ENCODE assay signal across 28 mouse cellular contexts in the genomic region with DNA sequence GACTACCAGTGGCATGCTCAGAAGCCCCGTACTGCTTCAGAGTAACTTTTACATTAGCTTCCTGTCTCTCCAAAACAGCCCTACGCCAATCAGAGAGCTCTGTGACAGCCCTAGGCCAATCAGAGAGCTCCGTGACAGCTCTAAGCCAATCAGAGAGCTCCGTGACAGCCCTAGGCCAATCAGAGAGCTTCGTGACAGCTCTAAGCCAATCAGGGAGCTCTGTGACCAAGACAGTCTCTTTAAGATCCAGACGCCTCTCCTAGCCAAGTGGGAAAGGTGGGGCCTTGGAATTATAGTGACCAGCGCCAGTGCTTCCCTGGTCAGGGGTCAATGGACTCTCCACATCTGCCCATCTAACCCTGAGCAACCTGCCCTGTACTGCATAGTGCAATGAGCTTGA.
A peak's percentile ranks its signal among the peaks of the same experiment; 100 is the strongest.
DNase-seq lines count a peak whose midpoint lies in the region; ATAC-seq and TF ChIP-seq lines count a peak whose summit lies in the region.
"Had no signal": no experiment of that assay in that cellular context is flagged by ENCODE, and none has a peak within 500 bp of the region (broad histone marks: within the 10 kb centered on the region; RNA-seq: fewer than 3 reads in every experiment).

No protein-coding gene starts in this region.

- no peaks in the 10 kb centered on the region for H3K4me1 ChIP-seq in heart, embryonic 10.5 days
- H3K4me1 ChIP-seq in CH12.LX (ENCODE audit: control insufficient read depth in 1 of 2, insufficient read depth in 2 of 2) (peaks cover 3 to 14% of the 10 kb centered on the region in 2 experiments; a peak in 3 of 4 replicates), ES-E14 (ENCODE audit: control insufficient read depth in 2 of 2, insufficient read depth in 2 of 2, low read length in 2 of 2, poor library complexity in 1 of 2) (peaks cover 3 to 7% of the 10 kb centered on the region in 2 experiments; a peak in 2 of 4 replicates)
- H3K4me1 ChIP-seq: embryonic facial prominence, embryonic 10.5 days; embryonic facial prominence, embryonic 15.5 days; forebrain, embryonic 13.5 days; heart, embryonic 15.5 days; hindbrain, embryonic 13.5 days; limb, embryonic 13.5 days; liver, embryonic 13.5 days; megakaryocyte, embryonic 14.5 days; midbrain, embryonic 13.5 days; neural tube, embryonic 13.5 days had no signal

- dilution Hi-C loops in CH12.LX (cut with MboI; ENCODE audit: extremely low pct_ligation_motif_present, extremely low pct_unique_long_range_greater_than_20kb, low sequenced_read_pairs), result no loop called here

- 0 out of 2 replicates have a peak, but pooled peaks have one; percentile 30 for ATAC-seq in megakaryocyte-erythroid progenitor cell, adult 5-6 weeks (replicated peaks; ENCODE audit: low FRiP score, low TSS enrichment, poor library complexity, severe bottlenecking)
- ATAC-seq: CD4-positive, CD25-positive, alpha-beta regulatory T cell, adult 4 months; forebrain, embryonic 13.5 days; intestine, postnatal 0 days; lung, postnatal 0 days; midbrain, embryonic 13.5 days had no signal

- no peaks in the 10 kb centered on the region for H3K79me2 ChIP-seq in CH12.LX (replicated peaks; ENCODE audit: control insufficient read depth, extremely low read depth, insufficient read depth, poor library complexity, severe bottlenecking)

- TF ChIP-seq POLR2A in CH12.LX (IDR thresholded peaks at IDR 0.05; ENCODE audit: low read depth, low read length), result no peak

- no peaks in the 10 kb centered on the region for H3K36me3 ChIP-seq in heart, embryonic 10.5 days
- H3K36me3 ChIP-seq in CH12.LX (replicated peaks in 1 of 2; ENCODE audit: control insufficient read depth in 1 of 2, insufficient read depth in 1 of 2, low read length in 1 of 2) (peaks cover 0 to 24% of the 10 kb centered on the region in 2 experiments), ES-E14 (ENCODE audit: control insufficient read depth, insufficient read depth, low read length, poor library complexity, severe bottlenecking) (peaks cover 9% of the 10 kb centered on the region; the same call in 1 of the 2 replicates)
- H3K36me3 ChIP-seq: embryonic facial prominence, embryonic 10.5 days; embryonic facial prominence, embryonic 15.5 days; heart, embryonic 15.5 days; hindbrain, embryonic 13.5 days; liver, embryonic 13.5 days; midbrain, embryonic 13.5 days; neural tube, embryonic 13.5 days had no signal

- TF ChIP-seq EP300 in CH12.LX (IDR thresholded peaks at IDR 0.05; ENCODE audit: low read length), result no peak

- H3K27me3 ChIP-seq in heart, embryonic 10.5 days (ENCODE audit: insufficient read depth, poor library complexity, severe bottlenecking), result no peaks in the 10 kb centered on the region
- H3K27me3 ChIP-seq in CH12.LX (replicated peaks), result no peaks in the 10 kb centered on the region
- H3K27me3 ChIP-seq: embryonic facial prominence, embryonic 15.5 days; forebrain, embryonic 13.5 days; heart, embryonic 15.5 days; hindbrain, embryonic 13.5 days; limb, embryonic 13.5 days; liver, embryonic 13.5 days; megakaryocyte, embryonic 14.5 days; midbrain, embryonic 13.5 days; neural tube, embryonic 13.5 days had no signal

- H3K9me3 ChIP-seq in heart, embryonic 10.5 days, result no peaks in the 10 kb centered on the region
- peaks cover 9% of the 10 kb centered on the region for H3K9me3 ChIP-seq in CH12.LX (replicated peaks; ENCODE audit: low read length)
- no peaks in the 10 kb centered on the region for H3K9me3 ChIP-seq in ES-E14 (ENCODE audit: control insufficient read depth, insufficient read depth, low read depth, low read length)
- H3K9me3 ChIP-seq: heart, embryonic 15.5 days had no signal

- H3K27ac ChIP-seq in heart, embryonic 10.5 days, result no peak overlapping the region
- H3K27ac ChIP-seq in CH12.LX (ENCODE audit: insufficient read depth, low read depth) (no peak overlapping the region), ES-E14 (ENCODE audit: insufficient read depth, low read depth, low read length, poor library complexity, severe bottlenecking) (peak overlapping the region; percentile 59; the same call in 1 of the 2 replicates)
- H3K27ac ChIP-seq: embryonic facial prominence, embryonic 10.5 days; embryonic facial prominence, embryonic 15.5 days; forebrain, embryonic 13.5 days; gastrocnemius, adult 2 months; heart, embryonic 15.5 days; hindbrain, embryonic 13.5 days; limb, embryonic 13.5 days; liver, embryonic 13.5 days; midbrain, embryonic 13.5 days; neural tube, embryonic 13.5 days had no signal

- in situ Hi-C loops in CH12.LX (cut with MboI; ENCODE audit: low pct_ligation_motif_present, low pct_unique_long_range_greater_than_20kb, low sequenced_read_pairs), result no loop called here
- in situ Hi-C loops in ES-E14 (cut with MboI; ENCODE audit: low sequenced_read_pairs in 2 of 2, unreplicated experiment in 2 of 2), result no loop called here

- H3K4me2 ChIP-seq in CH12.LX (ENCODE audit: insufficient read depth, low read depth, poor library complexity, severe bottlenecking), result no peak overlapping the region
- H3K4me2 ChIP-seq: embryonic facial prominence, embryonic 15.5 days; forebrain, embryonic 13.5 days; heart, embryonic 15.5 days; hindbrain, embryonic 13.5 days; limb, embryonic 13.5 days; liver, embryonic 13.5 days; midbrain, embryonic 13.5 days; neural tube, embryonic 13.5 days had no signal

- no peak for TF ChIP-seq RAD21 in CH12.LX (IDR thresholded peaks at IDR 0.05; ENCODE audit: low read depth, low read length)

- DNase-seq in heart, embryonic 10.5 days (ENCODE audit: low spot score), result peak; percentile 19
- no peak for DNase-seq in heart, postnatal 4 days
- DNase-seq in CH12.LX (ENCODE audit: extremely low read depth) (no peak), ES-E14 (ENCODE audit: low read depth, low spot score) (peak; percentile 62)
- DNase-seq in thymus, adult 18-20 months, result no peak
- no peak for DNase-seq in layer of hippocampus, postnatal 36 days
- DNase-seq: adrenal gland, adult 8-10 months; cerebellum, postnatal 14 days; gastrocnemius, adult 2 months; kidney, adult 9 months; kidney, postnatal 10 days; layer of hippocampus, adult 9-11 months; liver, embryonic 13.5 days; lung, adult 18-20 months; lung, postnatal 4 days had no signal

- H3K4me3 ChIP-seq in heart, embryonic 10.5 days, result no peak overlapping the region
- H3K4me3 ChIP-seq in CH12.LX (replicated peaks in 1 of 3; ENCODE audit: low read depth in 2 of 3, low read length in 2 of 3, poor library complexity in 1 of 3) (no peak overlapping the region), ES-E14 (ENCODE audit: insufficient read depth in 1 of 2, low read depth in 1 of 2, low read length in 2 of 2, poor library complexity in 1 of 2, severe bottlenecking in 1 of 2) (peak overlapping the region; percentile 28 to 63; a peak in 3 of 4 replicates)
- H3K4me3 ChIP-seq: embryonic facial prominence, embryonic 10.5 days; embryonic facial prominence, embryonic 15.5 days; forebrain, embryonic 13.5 days; gastrocnemius, adult 2 months; heart, embryonic 15.5 days; hindbrain, embryonic 13.5 days; limb, embryonic 13.5 days; liver, embryonic 13.5 days; megakaryocyte, embryonic 14.5 days; midbrain, embryonic 13.5 days; neural tube, embryonic 13.5 days had no signal

- no peak for TF ChIP-seq CTCF in CH12.LX (conservative IDR thresholded peaks at IDR 0.05 in 1 of 2, IDR thresholded peaks at IDR 0.05 in 1 of 2; ENCODE audit: low read depth in 2 of 2, low read length in 2 of 2)

- 77% methylated on average over 7 of the region's 7 CpGs for WGBS in heart, embryonic 10.5 days

- H3K9ac ChIP-seq in CH12.LX (ENCODE audit: insufficient read depth, low read depth) (no peak overlapping the region), ES-E14 (ENCODE audit: insufficient read depth, low read depth, low read length, poor library complexity, severe bottlenecking) (peak overlapping the region; percentile 75; the same call in 1 of the 2 replicates)
- H3K9ac ChIP-seq: embryonic facial prominence, embryonic 15.5 days; forebrain, embryonic 13.5 days; heart, embryonic 15.5 days; hindbrain, embryonic 13.5 days; limb, embryonic 13.5 days; liver, embryonic 13.5 days; midbrain, embryonic 13.5 days; neural tube, embryonic 13.5 days had no signal

TF ChIP-seq in CH12.LX, 34 proteins besides CTCF, POLR2A, EP300 and RAD21:
- no peak for TF ChIP-seq E2F4 (IDR thresholded peaks at IDR 0.05; ENCODE audit: insufficient replicate concordance, low read depth, low read length)
- peak; percentile 34; the same call in 1 of the 2 replicates for TF ChIP-seq CHD2 (IDR thresholded peaks at IDR 0.05; ENCODE audit: low read length)
TF ChIP-seq in CH12.LX: peak in this region for 1.

TF ChIP-seq in ES-E14, 5 proteins besides CTCF, POLR2A, EP300 and RAD21:
- TF ChIP-seq CHD2 (IDR thresholded peaks at IDR 0.05; ENCODE audit: low read depth, low read length), result peak; percentile 97
- TF ChIP-seq ZC3H11A (IDR thresholded peaks at IDR 0.05; ENCODE audit: borderline replicate concordance, low read depth, low read length), result no peak
- TF ChIP-seq HCFC1 (IDR thresholded peaks at IDR 0.05; ENCODE audit: borderline replicate concordance, insufficient read depth, low read length), result no peak

Comparison
In these comparisons a context has a peak if more than half of its experiments do, and no peak if none do; other contexts are left out.
1. DNase-seq: peak in heart, embryonic 10.5 days (single experiment) and ES-E14 (single experiment); none in heart, postnatal 4 days (single experiment), CH12.LX (single experiment), thymus, adult 18-20 months (0 of 2) and layer of hippocampus, postnatal 36 days (0 of 2).
2. H3K4me3 ChIP-seq: peak in ES-E14 (2 of 2); none in heart, embryonic 10.5 days (single experiment) and CH12.LX (0 of 3).